Mouse (Mus musculus): ENCODE data around the gene Dvl1. TPM values are rescaled to one million over a fixed set of nuclear protein-coding genes. Genes with fewer than 3 reads are reported as not detected.

The Dvl1 gene
- 132 and 135 TPM in 2 replicates for polyA plus RNA-seq (2012; rRNA removed)

DNA sequence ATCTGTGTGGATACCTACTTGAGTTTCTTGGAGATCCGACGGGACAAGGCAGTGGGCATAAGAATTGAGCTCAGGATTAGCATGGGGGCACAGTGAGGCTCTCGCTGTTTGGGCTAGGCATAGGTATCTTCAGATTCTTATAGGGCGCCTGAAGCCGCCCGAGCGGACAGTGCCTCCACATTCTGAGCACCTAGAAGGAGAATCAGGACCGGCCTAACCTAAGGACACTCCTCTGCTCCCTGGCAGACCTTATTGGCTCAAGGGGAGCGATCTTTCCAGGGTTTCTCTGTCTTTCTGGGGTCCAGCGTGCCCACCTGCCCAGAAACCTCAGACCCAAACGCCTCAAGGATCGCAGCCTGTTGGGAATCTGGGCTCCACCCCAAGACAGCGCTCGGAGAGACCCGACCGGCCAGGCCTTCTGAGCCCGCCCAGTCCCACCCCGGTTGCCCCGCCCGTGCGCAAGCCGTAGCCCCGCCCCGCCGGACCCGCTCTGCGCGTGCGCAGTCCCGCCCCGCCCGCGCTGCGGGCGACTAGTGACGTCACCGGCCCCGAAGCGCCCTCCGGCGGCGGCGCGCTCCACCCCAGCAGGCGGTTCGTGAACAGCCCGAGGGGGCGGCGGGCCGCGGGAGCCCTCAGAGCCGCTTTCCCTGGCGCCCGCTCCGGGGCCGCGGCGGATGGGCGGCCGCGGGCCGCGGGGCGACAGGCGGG, at the start of gene Dvl1:
TSS of gene Dvl1 (plus strand) at position 532 of the 708 bp plus-strand sequence.
- peaks cover 19% of the 10 kb centered on the region for H3K4me1 ChIP-seq (ENCODE audit: control insufficient read depth, insufficient read depth, low read length)
- H3K27ac ChIP-seq (ENCODE audit: control insufficient read depth, insufficient read depth, low read depth, low read length) = peak within 1 kb of the TSS; percentile 81
- no peaks in the 10 kb centered on the region for H3K27me3 ChIP-seq (ENCODE audit: control insufficient read depth, insufficient read depth, low read length)
- H3K4me3 ChIP-seq (ENCODE audit: control insufficient read depth, low read depth, low read length) = peak within 1 kb of the TSS; percentile 92
- H3K36me3 ChIP-seq (ENCODE audit: control insufficient read depth, insufficient read depth, low read length) = no peaks in the 10 kb centered on the region; the same call in 1 of the 2 replicates
- TF ChIP-seq POLR2A (IDR thresholded peaks at IDR 0.05; ENCODE audit: control insufficient read depth, low read depth, low read length) (peak; percentile 69), CTCF (IDR thresholded peaks at IDR 0.05; ENCODE audit: control insufficient read depth, insufficient read depth, insufficient replicate concordance, low read depth, low read length) (no peak)

DNA sequence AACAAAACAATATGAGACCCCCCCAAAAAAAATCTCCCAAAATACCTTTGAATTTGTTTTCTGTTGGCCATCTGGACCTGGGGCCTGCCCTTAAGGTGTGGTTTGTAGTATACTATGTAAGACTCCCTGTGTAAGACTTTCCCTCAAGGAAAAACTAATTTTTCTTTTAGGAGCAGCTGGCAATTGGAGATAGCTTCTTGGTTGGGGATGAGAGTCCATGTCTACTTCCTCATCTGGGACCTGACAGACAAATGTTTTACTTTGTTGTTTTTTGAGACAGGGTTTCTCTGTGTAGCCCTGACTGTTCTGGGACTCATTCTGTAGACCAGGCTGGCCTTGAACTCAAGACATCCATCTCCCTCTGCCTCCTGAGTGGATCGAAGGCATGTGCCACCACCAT, 45.1 kb upstream of the Dvl1 start:
- Histone ChIP-seq H3K36me3 (ENCODE audit: control insufficient read depth, insufficient read depth, low read length) (peaks cover 4% of the 10 kb centered on the region; the same call in 1 of the 2 replicates), H3K27me3 (ENCODE audit: control insufficient read depth, insufficient read depth, low read length) (no peaks in the 10 kb centered on the region), H3K4me3 (ENCODE audit: control insufficient read depth, low read depth, low read length) (peak overlapping the region; percentile 96), H3K4me1 (ENCODE audit: control insufficient read depth, insufficient read depth, low read length) (peaks cover 7% of the 10 kb centered on the region), H3K27ac (ENCODE audit: control insufficient read depth, insufficient read depth, low read depth, low read length) (no peak overlapping the region)
- no peak for TF ChIP-seq POLR2A (IDR thresholded peaks at IDR 0.05; ENCODE audit: control insufficient read depth, low read depth, low read length)
- no peak for TF ChIP-seq CTCF (IDR thresholded peaks at IDR 0.05; ENCODE audit: control insufficient read depth, insufficient read depth, insufficient replicate concordance, low read depth, low read length)

DNA sequence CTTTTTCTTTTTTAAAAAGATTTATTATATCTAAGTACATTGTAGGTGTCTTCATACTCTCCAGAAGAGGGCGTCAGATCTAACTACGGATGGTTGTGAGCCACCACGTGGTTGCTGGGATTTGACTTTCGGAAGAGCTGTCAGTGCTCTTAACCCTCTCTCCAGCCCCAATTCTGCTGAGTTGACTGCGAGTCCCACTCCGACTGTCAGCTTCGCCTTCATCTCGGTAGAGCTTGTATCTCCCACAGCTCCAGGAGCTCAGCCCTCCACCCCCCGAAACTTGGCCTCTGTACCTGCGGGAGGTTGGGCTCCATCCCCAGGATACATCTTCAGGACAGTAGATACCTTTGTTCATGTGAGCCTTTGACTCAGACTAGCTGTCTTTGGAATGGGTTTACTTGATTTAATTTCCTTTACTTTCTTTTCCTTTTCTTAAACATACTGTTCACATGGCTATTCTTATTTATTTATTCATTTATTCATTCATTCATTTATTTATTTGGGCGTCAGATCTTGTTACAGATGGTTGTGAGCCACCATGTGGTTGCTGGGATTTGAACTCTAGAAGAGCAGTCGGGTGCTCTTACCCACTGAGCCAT, 44.4 kb upstream of the Dvl1 start, which contains the start of gene Mrpl20:
TSS of gene Mrpl20 (plus strand) at position 138 of the 599 bp plus-strand sequence.
- TF ChIP-seq CTCF (IDR thresholded peaks at IDR 0.05; ENCODE audit: control insufficient read depth, insufficient read depth, insufficient replicate concordance, low read depth, low read length) (no peak), POLR2A (IDR thresholded peaks at IDR 0.05; ENCODE audit: control insufficient read depth, low read depth, low read length) (no peak)
- Histone ChIP-seq H3K36me3 (ENCODE audit: control insufficient read depth, insufficient read depth, low read length) (peaks cover 4% of the 10 kb centered on the region; the same call in 1 of the 2 replicates), H3K27me3 (ENCODE audit: control insufficient read depth, insufficient read depth, low read length) (no peaks in the 10 kb centered on the region), H3K27ac (ENCODE audit: control insufficient read depth, insufficient read depth, low read depth, low read length) (peak within 1 kb of the TSS; percentile 83), H3K4me1 (ENCODE audit: control insufficient read depth, insufficient read depth, low read length) (peaks cover 7% of the 10 kb centered on the region), H3K4me3 (ENCODE audit: control insufficient read depth, low read depth, low read length) (peak within 1 kb of the TSS; percentile 96)

DNA sequence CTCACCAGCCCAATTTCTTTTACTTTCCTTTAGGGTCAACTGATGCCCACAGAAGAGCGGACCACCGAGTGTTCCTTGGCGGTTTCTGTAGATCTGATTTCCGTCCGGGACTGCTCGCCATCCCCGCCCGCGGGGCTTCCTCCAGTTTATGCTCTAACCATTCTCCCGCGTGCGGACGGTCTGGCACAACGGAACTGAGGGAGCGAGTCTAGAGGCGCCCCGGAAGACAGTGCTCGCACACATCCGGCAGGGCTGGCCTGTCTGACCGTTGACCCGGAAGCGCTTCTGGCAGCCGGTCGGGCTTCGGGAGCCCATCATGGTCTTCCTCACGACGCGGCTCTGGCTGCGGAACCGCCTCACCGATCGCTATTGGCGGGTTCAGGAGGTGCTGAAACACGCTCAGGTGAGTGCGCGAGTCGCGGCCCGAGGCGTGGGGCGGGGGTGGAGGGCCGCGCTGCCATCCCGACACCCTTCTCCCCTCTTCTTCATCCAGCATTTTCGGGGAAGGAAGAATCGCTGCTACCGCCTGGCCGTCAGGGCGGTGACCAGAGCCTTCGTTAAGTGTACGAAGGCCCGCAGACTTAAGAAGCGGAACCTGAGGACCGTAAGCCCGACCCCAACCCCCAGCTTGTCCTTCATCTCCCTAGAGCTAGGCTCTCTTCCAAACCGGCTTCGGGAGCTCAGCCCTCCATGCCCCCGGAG, 43.7 kb upstream of the Dvl1 start:
- peak overlapping the region; percentile 96 for H3K4me3 ChIP-seq (ENCODE audit: control insufficient read depth, low read depth, low read length)
- TF ChIP-seq CTCF (IDR thresholded peaks at IDR 0.05; ENCODE audit: control insufficient read depth, insufficient read depth, insufficient replicate concordance, low read depth, low read length) = no peak
- peak; percentile 79 for TF ChIP-seq POLR2A (IDR thresholded peaks at IDR 0.05; ENCODE audit: control insufficient read depth, low read depth, low read length)
- no peaks in the 10 kb centered on the region for H3K27me3 ChIP-seq (ENCODE audit: control insufficient read depth, insufficient read depth, low read length)
- peak overlapping the region; percentile 83 for H3K27ac ChIP-seq (ENCODE audit: control insufficient read depth, insufficient read depth, low read depth, low read length)
- H3K36me3 ChIP-seq (ENCODE audit: control insufficient read depth, insufficient read depth, low read length) = peaks cover 4% of the 10 kb centered on the region
- peaks cover 7% of the 10 kb centered on the region for H3K4me1 ChIP-seq (ENCODE audit: control insufficient read depth, insufficient read depth, low read length)

DNA sequence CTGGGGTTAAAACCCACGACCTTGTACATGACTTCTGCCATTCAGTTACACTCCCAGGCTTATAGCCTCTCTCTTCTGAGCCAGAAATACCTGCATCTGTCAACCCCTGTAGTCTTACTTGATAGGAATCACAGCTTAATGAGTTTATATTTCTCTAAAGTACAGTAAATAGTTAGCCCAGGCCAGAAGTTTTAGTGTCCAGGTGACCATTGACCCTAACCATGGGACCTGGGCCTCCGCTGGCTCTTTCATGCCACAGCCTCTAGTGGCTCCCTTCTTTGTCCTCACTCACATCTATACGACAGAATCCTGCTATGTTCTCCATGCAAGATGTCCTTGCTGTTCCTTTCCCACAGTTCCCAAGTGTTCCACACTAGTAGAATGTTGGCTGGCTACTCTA, 39.4 kb upstream of the Dvl1 start:
- peaks cover 10% of the 10 kb centered on the region for H3K36me3 ChIP-seq (ENCODE audit: control insufficient read depth, insufficient read depth, low read length)
- no peak overlapping the region for H3K4me3 ChIP-seq (ENCODE audit: control insufficient read depth, low read depth, low read length)
- H3K27me3 ChIP-seq (ENCODE audit: control insufficient read depth, insufficient read depth, low read length) = no peaks in the 10 kb centered on the region
- H3K27ac ChIP-seq (ENCODE audit: control insufficient read depth, insufficient read depth, low read depth, low read length) = no peak overlapping the region
- TF ChIP-seq POLR2A (IDR thresholded peaks at IDR 0.05; ENCODE audit: control insufficient read depth, low read depth, low read length) (no peak), CTCF (IDR thresholded peaks at IDR 0.05; ENCODE audit: control insufficient read depth, insufficient read depth, insufficient replicate concordance, low read depth, low read length) (no peak)
- H3K4me1 ChIP-seq (ENCODE audit: control insufficient read depth, insufficient read depth, low read length) = peaks cover 8% of the 10 kb centered on the region

DNA sequence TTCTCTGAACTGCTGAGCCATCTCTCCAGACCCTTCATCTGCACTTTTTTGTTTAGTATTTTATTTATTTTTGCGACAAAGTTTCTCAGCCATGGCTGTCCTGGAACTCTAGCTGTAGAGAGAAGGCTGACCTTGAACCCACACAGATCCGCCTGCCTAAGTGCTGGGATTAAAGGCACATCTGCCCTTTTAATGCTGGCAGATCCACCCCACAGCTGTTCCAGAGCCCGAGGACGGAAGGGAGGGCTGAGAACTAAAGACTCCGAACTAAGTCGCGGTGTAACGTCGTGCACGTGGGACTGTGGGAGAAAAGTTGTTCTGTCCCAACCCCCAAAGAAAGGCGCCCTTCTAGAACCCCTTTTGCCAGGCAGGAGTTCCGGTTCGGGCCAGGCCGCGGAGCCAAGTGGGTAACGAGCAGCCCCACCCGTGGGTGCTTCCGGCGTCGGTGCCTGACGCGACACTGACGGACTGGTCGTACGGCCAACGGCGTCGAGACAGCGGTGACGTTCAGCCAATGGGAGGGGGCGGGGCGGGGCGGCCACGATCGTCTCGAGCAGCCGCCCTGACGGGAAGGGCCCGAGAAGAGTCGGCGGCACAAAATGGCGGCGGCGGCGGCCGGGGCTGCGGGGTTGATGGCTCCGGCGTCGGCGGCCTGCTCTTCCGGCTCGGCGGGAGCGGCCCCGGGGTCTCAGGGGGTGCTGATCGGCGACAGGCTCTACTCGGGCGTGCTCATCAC, 35.1 kb upstream of the Dvl1 start, which contains the start of gene Ccnl2:
TSS of gene Ccnl2 (plus strand) at position 561 of the 736 bp plus-strand sequence.
- TF ChIP-seq CTCF (IDR thresholded peaks at IDR 0.05; ENCODE audit: control insufficient read depth, insufficient read depth, insufficient replicate concordance, low read depth, low read length) (no peak), POLR2A (IDR thresholded peaks at IDR 0.05; ENCODE audit: control insufficient read depth, low read depth, low read length) (peak; percentile 81)
- Histone ChIP-seq H3K4me3 (ENCODE audit: control insufficient read depth, low read depth, low read length) (peak within 1 kb of the TSS; percentile 95), H3K27me3 (ENCODE audit: control insufficient read depth, insufficient read depth, low read length) (no peaks in the 10 kb centered on the region), H3K27ac (ENCODE audit: control insufficient read depth, insufficient read depth, low read depth, low read length) (peak within 1 kb of the TSS; percentile 93), H3K4me1 (ENCODE audit: control insufficient read depth, insufficient read depth, low read length) (peaks cover 7% of the 10 kb centered on the region; the same call in 1 of the 2 replicates), H3K36me3 (ENCODE audit: control insufficient read depth, insufficient read depth, low read length) (peaks cover 11% of the 10 kb centered on the region)

Measured in testis, adult 2 months (tissue).